Mouse (Mus musculus): ENCODE data around the gene Tstd1. TPM values are rescaled to one million over a fixed set of nuclear protein-coding genes. Genes with fewer than 3 reads are reported as not detected.

Tstd1 gene
- polyA plus RNA-seq, 1 experiment from 2014 or later = 9.4 TPM

GRCm38 (mm10) chr1:171388376-171389102 is 30.1 kb upstream of the Tstd1 start, which contains the start of gene Arhgap30:
TSS of gene Arhgap30 (plus strand) at chr1:171388954.
- Histone ChIP-seq H3K9ac (no peak within 1 kb of the TSS), H3K4me3 (no peak within 1 kb of the TSS), H3K4me2 (replicated peaks) (no peak within 1 kb of the TSS), H3K9me3 (replicated peaks) (no peaks in the 10 kb centered on the region), H3K4me1 (no peaks in the 10 kb centered on the region), H3K27ac (no peak within 1 kb of the TSS), H3K36me3 (no peaks in the 10 kb centered on the region), H3K27me3 (peaks cover under 1% of the 10 kb centered on the region; the same call in 1 of the 2 replicates)
- ATAC-seq (ENCODE audit: low FRiP score) = no peak
- WGBS = 84% methylated on average over 15 of the region's 15 CpGs

DNA sequence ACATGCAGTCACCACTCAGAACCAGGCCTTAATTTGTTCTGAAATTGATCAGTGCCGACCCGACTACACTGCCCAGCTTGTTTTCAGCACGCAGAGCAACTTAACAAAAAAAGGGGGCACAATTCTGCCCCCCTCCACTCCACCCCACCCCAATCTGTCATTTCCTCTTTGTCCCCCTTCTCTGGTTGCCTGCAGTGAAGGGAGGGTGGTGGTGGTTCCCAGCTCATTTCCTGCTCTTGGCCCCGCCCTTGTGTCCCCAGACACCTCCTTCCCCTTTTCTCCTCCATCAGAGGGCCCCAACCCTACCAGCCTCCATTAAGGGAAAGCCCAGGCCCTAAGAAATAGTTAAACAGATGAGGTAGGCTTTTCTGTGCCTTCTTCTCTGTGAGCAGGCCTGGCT is 28.6 kb upstream of the Tstd1 start:
- Histone ChIP-seq H3K4me2 (replicated peaks) (no peak overlapping the region), H3K4me3 (no peak overlapping the region), H3K36me3 (no peaks in the 10 kb centered on the region), H3K9ac (no peak overlapping the region), H3K27me3 (no peaks in the 10 kb centered on the region), H3K9me3 (replicated peaks) (no peaks in the 10 kb centered on the region), H3K4me1 (no peaks in the 10 kb centered on the region), H3K27ac (no peak overlapping the region)
- no peak for ATAC-seq (ENCODE audit: low FRiP score)
- WGBS = 79% methylated on average over 4 of the region's 4 CpGs

- 86% methylated on average over 4 of the region's 4 CpGs for WGBS
- H3K4me3 ChIP-seq = no peak overlapping the region
- H3K4me1 ChIP-seq = no peaks in the 10 kb centered on the region
- H3K4me2 ChIP-seq (replicated peaks) = no peak overlapping the region
- no peaks in the 10 kb centered on the region for H3K36me3 ChIP-seq
- H3K9me3 ChIP-seq (replicated peaks) = no peaks in the 10 kb centered on the region
- no peak for ATAC-seq (ENCODE audit: low FRiP score)
- H3K27me3 ChIP-seq = peaks cover 9% of the 10 kb centered on the region
- H3K27ac ChIP-seq = no peak overlapping the region
- H3K9ac ChIP-seq = no peak overlapping the region
These were observed 16.9 kb upstream of the Tstd1 start for GRCm38 (mm10) chr1:171401821-171402220.

DNA sequence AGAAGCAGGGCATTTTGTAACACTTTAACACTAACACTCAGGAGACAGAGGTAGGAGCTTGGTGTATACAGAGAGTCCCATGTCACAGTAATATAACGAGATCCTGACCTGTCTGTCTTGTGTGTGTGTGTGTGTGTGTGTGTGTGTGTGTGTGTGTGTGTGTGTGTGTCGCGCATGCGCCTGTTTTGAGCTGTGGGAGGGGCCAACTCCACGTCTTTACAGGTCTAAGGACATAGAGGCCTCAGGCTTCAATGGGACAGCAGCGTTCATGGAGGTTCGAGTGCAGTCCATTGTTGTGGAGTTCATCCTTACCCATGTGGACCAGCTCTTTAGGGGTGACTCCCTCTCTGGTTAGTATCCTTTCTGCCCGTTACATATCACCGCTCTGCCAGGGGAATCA is 15.7 kb upstream of the Tstd1 start:
- no peak for ATAC-seq (ENCODE audit: low FRiP score)

GRCm38 (mm10) chr1:171407263-171407662 is 11.4 kb upstream of the Tstd1 start:
- Histone ChIP-seq H3K27me3 (peaks cover 27% of the 10 kb centered on the region), H3K4me3 (no peak overlapping the region), H3K9me3 (replicated peaks) (no peaks in the 10 kb centered on the region), H3K4me1 (no peaks in the 10 kb centered on the region), H3K4me2 (replicated peaks) (no peak overlapping the region), H3K36me3 (no peaks in the 10 kb centered on the region), H3K9ac (no peak overlapping the region), H3K27ac (no peak overlapping the region)
- no peak for ATAC-seq (ENCODE audit: low FRiP score)
- 77% methylated on average over 5 of the region's 5 CpGs for WGBS

More for the DNA sequence above, 15.7 kb upstream of the Tstd1 start:
- H3K9me3 ChIP-seq (replicated peaks) = no peaks in the 10 kb centered on the region
- 89% methylated on average over 9 of the region's 9 CpGs for WGBS
- H3K4me1 ChIP-seq = no peaks in the 10 kb centered on the region
- no peak overlapping the region for H3K9ac ChIP-seq
- no peak overlapping the region for H3K4me3 ChIP-seq
- no peak overlapping the region for H3K27ac ChIP-seq
- no peak overlapping the region for H3K4me2 ChIP-seq (replicated peaks)
- H3K36me3 ChIP-seq = no peaks in the 10 kb centered on the region
- peaks cover 16% of the 10 kb centered on the region for H3K27me3 ChIP-seq

GRCm38 (mm10) chr1:171410231-171410630 is 8.4 kb upstream of the Tstd1 start:
- H3K4me2 ChIP-seq (replicated peaks) = no peak overlapping the region
- H3K27me3 ChIP-seq = peaks cover 27% of the 10 kb centered on the region
- no peak overlapping the region for H3K4me3 ChIP-seq
- no peak overlapping the region for H3K9ac ChIP-seq
- H3K36me3 ChIP-seq = peaks cover 2% of the 10 kb centered on the region
- no peak for ATAC-seq (ENCODE audit: low FRiP score)
- no peak overlapping the region for H3K27ac ChIP-seq
- H3K4me1 ChIP-seq = peaks cover 19% of the 10 kb centered on the region
- no peaks in the 10 kb centered on the region for H3K9me3 ChIP-seq (replicated peaks)
- WGBS = 98% methylated on average over 1 of the region's 1 CpGs

GRCm38 (mm10) chr1:171410947-171411484 is 7.7 kb upstream of the Tstd1 start, which contains the start of gene Usf1:
TSS of gene Usf1 (plus strand) at chr1:171411313.
- Histone ChIP-seq H3K4me3 (peak within 1 kb of the TSS; percentile 98), H3K4me1 (peaks cover 19% of the 10 kb centered on the region), H3K9ac (peak within 1 kb of the TSS; percentile 100), H3K9me3 (replicated peaks) (no peaks in the 10 kb centered on the region), H3K36me3 (peaks cover 10% of the 10 kb centered on the region), H3K27ac (peak within 1 kb of the TSS; percentile 92), H3K27me3 (peaks cover 27% of the 10 kb centered on the region), H3K4me2 (replicated peaks) (peak within 1 kb of the TSS; percentile 55)
- peak; percentile 97 for ATAC-seq (ENCODE audit: low FRiP score)
- under 1% methylated on average over 36 of the region's 36 CpGs for WGBS

GRCm38 (mm10) chr1:171411492-171411941 is 7.2 kb upstream of the Tstd1 start:
- Histone ChIP-seq H3K9ac (peak overlapping the region; percentile 100), H3K27me3 (peaks cover 22% of the 10 kb centered on the region), H3K36me3 (peaks cover 15% of the 10 kb centered on the region), H3K4me2 (replicated peaks) (peak overlapping the region; percentile 55), H3K9me3 (replicated peaks) (no peaks in the 10 kb centered on the region), H3K4me1 (peaks cover 19% of the 10 kb centered on the region), H3K27ac (peak overlapping the region; percentile 92), H3K4me3 (peak overlapping the region; percentile 98)
- ATAC-seq (ENCODE audit: low FRiP score) = peak; percentile 81
- WGBS = under 1% methylated on average over 39 of the region's 39 CpGs

GRCm38 (mm10) chr1:171412001-171412441 is 6.7 kb upstream of the Tstd1 start:
- ATAC-seq (ENCODE audit: low FRiP score) = peak; percentile 65
- H3K27me3 ChIP-seq = peaks cover 21% of the 10 kb centered on the region
- H3K36me3 ChIP-seq = peaks cover 20% of the 10 kb centered on the region
- peak overlapping the region; percentile 98 for H3K4me3 ChIP-seq
- under 1% methylated on average over 20 of the region's 20 CpGs for WGBS
- H3K9ac ChIP-seq = peak overlapping the region; percentile 100
- peak overlapping the region; percentile 92 for H3K27ac ChIP-seq
- H3K9me3 ChIP-seq (replicated peaks) = no peaks in the 10 kb centered on the region
- H3K4me2 ChIP-seq (replicated peaks) = peak overlapping the region; percentile 55
- H3K4me1 ChIP-seq = peaks cover 19% of the 10 kb centered on the region

GRCm38 (mm10) chr1:171412446-171412845 is 6.2 kb upstream of the Tstd1 start:
- no peak for ATAC-seq (ENCODE audit: low FRiP score)
- peaks cover 24% of the 10 kb centered on the region for H3K36me3 ChIP-seq

GRCm38 (mm10) chr1:171413608-171414007 is 5.1 kb upstream of the Tstd1 start:
- Histone ChIP-seq H3K27me3 (peaks cover 8% of the 10 kb centered on the region), H3K36me3 (peaks cover 35% of the 10 kb centered on the region), H3K9ac (no peak overlapping the region), H3K27ac (no peak overlapping the region), H3K4me1 (peaks cover 19% of the 10 kb centered on the region), H3K4me2 (replicated peaks) (no peak overlapping the region), H3K4me3 (peak overlapping the region; percentile 98; the same call in 1 of the 2 replicates), H3K9me3 (replicated peaks) (no peaks in the 10 kb centered on the region)
- ATAC-seq (ENCODE audit: low FRiP score) = no peak
- WGBS = 77% methylated on average over 8 of the region's 8 CpGs

More at GRCm38 (mm10) chr1:171412446-171412845, 6.2 kb upstream of the Tstd1 start:
- peak overlapping the region; percentile 55 for H3K4me2 ChIP-seq (replicated peaks)
- peak overlapping the region; percentile 98 for H3K4me3 ChIP-seq
- peak overlapping the region; percentile 92 for H3K27ac ChIP-seq
- no peaks in the 10 kb centered on the region for H3K9me3 ChIP-seq (replicated peaks)
- WGBS = 33% methylated on average over 3 of the region's 3 CpGs
- H3K4me1 ChIP-seq = peaks cover 19% of the 10 kb centered on the region
- peak overlapping the region; percentile 100 for H3K9ac ChIP-seq
- H3K27me3 ChIP-seq = peaks cover 18% of the 10 kb centered on the region

GRCm38 (mm10) chr1:171419291-171419882 is 715 bp downstream of the Tstd1 start:
- Histone ChIP-seq H3K27ac (peak overlapping the region; percentile 36; the same call in 1 of the 2 replicates), H3K4me1 (peaks cover 7% of the 10 kb centered on the region), H3K4me3 (no peak overlapping the region), H3K9ac (peak overlapping the region; percentile 1; the same call in 1 of the 2 replicates), H3K4me2 (replicated peaks) (no peak overlapping the region), H3K27me3 (no peaks in the 10 kb centered on the region), H3K36me3 (peaks cover 58% of the 10 kb centered on the region), H3K9me3 (replicated peaks) (no peaks in the 10 kb centered on the region)
- WGBS = 58% methylated on average over 12 of the region's 12 CpGs
- ATAC-seq (ENCODE audit: low FRiP score) = peak; percentile 59

Measured in hindbrain, embryonic 12.5 days (tissue).